Mouse (Mus musculus): ENCODE measurements around the gene Skp1a.

GRCm38 (mm10) chr11:52276961-52277391 is 45.2 kb downstream of the Skp1a start:
- TF ChIP-seq POLR2A (IDR thresholded peaks at IDR 0.05; ENCODE audit: borderline replicate concordance, insufficient read depth, low read length) = no peak
- no peak for TF ChIP-seq CTCF (IDR thresholded peaks at IDR 0.05; ENCODE audit: borderline replicate concordance, insufficient read depth, low read depth, low read length)

Measured in cerebellum, adult 2 months (tissue).